Mouse (Mus musculus) lung, postnatal 0 days (tissue): ENCODE results near the gene Tmem214. TPM values are rescaled to one million over a fixed set of nuclear protein-coding genes. Genes with fewer than 3 reads are reported as not detected.

Experiments used
- ATAC-seq: fragments of 200-750 bp; cut with Nextera tagmentation; 2 replicates; pipeline ENCODE4 v1.8.0; 2017; ENCODE audit warnings: moderate library complexity
- DNase-seq: peaks from one replicate; pipeline ENCODE4 v3.0.0-alpha.2; 2016; ENCODE audit warnings: low spot score
- H3K27ac ChIP-seq: fragments of 300-500 bp; sonication (generic); 2 replicates; pipeline ENCODE4 v1.5.1; 2014; ENCODE audit warnings: antibody characterized with exemption, mild to moderate bottlenecking, low read length, mixed read lengths
- H3K27me3 ChIP-seq: fragments of 300-500 bp; sonication (generic); replicated peaks from 2 replicates; pipeline ENCODE4 v1.6.1; 2014; ENCODE audit warnings: low read length, mixed read lengths; ENCODE audit not compliant: insufficient read depth
- H3K36me3 ChIP-seq: fragments of 300-500 bp; sonication (generic); 2 replicates; pipeline ENCODE4 v1.6.1; 2014; ENCODE audit warnings: low read length, mixed read lengths; ENCODE audit not compliant: insufficient read depth
- H3K4me1 ChIP-seq: fragments of 300-500 bp; sonication (generic); 2 replicates; pipeline ENCODE4 v1.6.1; 2014; ENCODE audit warnings: antibody characterized with exemption, low read depth, low read length, mixed read lengths; ENCODE audit not compliant: insufficient read depth
- H3K4me2 ChIP-seq: fragments of 300-500 bp; sonication (generic); replicated peaks from 2 replicates; pipeline ENCODE4 v1.6.1; 2014; ENCODE audit warnings: low read depth, mild to moderate bottlenecking, low read length, moderate library complexity, mixed read lengths
- H3K4me3 ChIP-seq: fragments of 300-500 bp; sonication (generic); 2 replicates; pipeline ENCODE4 v1.5.1; 2014; ENCODE audit warnings: low read depth, low read length
- H3K9ac ChIP-seq: fragments of 300-500 bp; sonication (generic); replicated peaks from 2 replicates; pipeline ENCODE4 v1.6.1; 2014; ENCODE audit warnings: low read depth, mild to moderate bottlenecking
- H3K9me3 ChIP-seq: fragments of 300-500 bp; sonication (generic); 2 replicates; pipeline ENCODE4 v1.6.1; 2016; ENCODE audit warnings: low read length, mixed read lengths
- CTCF ChIP-seq: IDR thresholded peaks from 2 replicates; pipeline ENCODE4 v1.5.1; 2016; ENCODE audit warnings: antibody characterized with exemption, mild to moderate bottlenecking
- EP300 ChIP-seq: IDR thresholded peaks from 2 replicates; pipeline ENCODE4 v1.6.1; 2016; ENCODE audit warnings: antibody characterized with exemption, mild to moderate bottlenecking, control low read depth
- WGBS: fragments of 180-500 bp; shearing (Covaris S2); extraction: QIAGEN DNeasy Blood & Tissue Kit; methylation state at CpG from one replicate; pipeline ENCODE4 v1.1.7; 2014; 5-methylcytosine and 5-hydroxymethylcytosine counted together
- polyA plus RNA-seq: library from polyadenylated mRNA; unstranded; fragments of >200 nt; fragmentation: Nextera tagmentation; extraction: Ambion mirVana; gene quantifications from 2 replicates; pipeline ENCODE4 v1.2.1, GENCODE M21; 2015

The Tmem214 gene
- polyA plus RNA-seq, 1 experiment from 2014 or later: 58.2 TPM

GRCm38 (mm10) chr5:30890375-30890774 is 22.6 kb downstream of the Tmem214 start:
- WGBS: 64% methylated on average over 7 of the region's 7 CpGs
- H3K4me3 ChIP-seq: no peak overlapping the region
- H3K4me2 ChIP-seq: no peak overlapping the region; the same call in 1 of the 2 replicates
- peaks cover 7% of the 10 kb centered on the region; the same call in 1 of the 2 replicates for H3K4me1 ChIP-seq
- no peaks in the 10 kb centered on the region for H3K9me3 ChIP-seq
- DNase-seq (peak; percentile 55), ATAC-seq (no peak)
- H3K9ac ChIP-seq: no peak overlapping the region
- peaks cover 17% of the 10 kb centered on the region for H3K36me3 ChIP-seq
- TF ChIP-seq CTCF (no peak), EP300 (no peak)
- no peaks in the 10 kb centered on the region for H3K27me3 ChIP-seq
- peak overlapping the region; percentile 43; the same call in 1 of the 2 replicates for H3K27ac ChIP-seq

GRCm38 (mm10) chr5:30901860-30902259 is 34.0 kb downstream of the Tmem214 start:
- H3K4me2 ChIP-seq: no peak overlapping the region
- DNase-seq: no peak

DNA sequence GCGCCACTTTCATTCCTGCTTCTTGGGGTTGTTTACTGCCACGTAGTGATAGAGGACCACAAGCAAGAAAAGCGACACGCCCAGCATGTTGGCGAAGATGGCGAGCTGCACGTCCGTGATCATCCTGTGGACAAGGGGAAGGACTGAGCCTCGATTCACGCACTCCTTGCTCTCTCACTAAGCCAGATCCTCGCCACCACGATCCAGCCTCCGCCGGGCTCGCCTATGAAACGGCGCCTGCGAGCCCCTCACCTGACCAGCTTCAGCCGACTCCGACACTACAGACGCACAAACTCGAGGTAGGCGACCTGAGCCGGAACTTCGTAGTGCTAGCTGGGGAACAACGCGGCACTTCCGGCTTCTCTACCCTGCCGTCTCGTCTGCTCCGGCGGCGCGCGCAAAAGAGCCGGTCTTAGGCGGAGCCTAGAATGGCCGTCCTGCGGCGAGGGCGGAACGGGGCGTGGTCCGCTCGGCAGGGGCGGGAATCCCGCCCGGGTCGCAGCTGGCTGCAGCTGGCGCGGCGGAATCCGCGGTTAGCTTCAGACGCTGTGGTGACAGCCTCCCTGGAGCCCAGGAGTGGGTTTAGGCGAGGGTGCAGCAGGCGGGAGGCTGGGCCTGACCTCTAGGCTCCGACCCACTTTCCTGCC is 39.7 kb downstream of the Tmem214 start, which contains the start of gene Ost4:
Gene Ost4 (minus strand): TSS at position 376 of the 647 bp plus-strand sequence.
- no peaks in the 10 kb centered on the region for H3K27me3 ChIP-seq
- DNase-seq: peak; percentile 98
- H3K36me3 ChIP-seq: peaks cover 13% of the 10 kb centered on the region; the same call in 1 of the 2 replicates
- peak within 1 kb of the TSS; percentile 68 for H3K9ac ChIP-seq
- WGBS: 0% methylated on average over 43 of the region's 58 CpGs
- peak within 1 kb of the TSS; percentile 93 for H3K27ac ChIP-seq
- H3K9me3 ChIP-seq: no peaks in the 10 kb centered on the region
- TF ChIP-seq EP300 (no peak), CTCF (no peak)
- peak; percentile 97 for ATAC-seq
- H3K4me2 ChIP-seq: peak within 1 kb of the TSS; percentile 83
- H3K4me1 ChIP-seq: peaks cover 7% of the 10 kb centered on the region
- peak within 1 kb of the TSS; percentile 73 for H3K4me3 ChIP-seq

More at GRCm38 (mm10) chr5:30901860-30902259, 34.0 kb downstream of the Tmem214 start:
- WGBS: 89% methylated on average over 5 of the region's 5 CpGs
- no peak for ATAC-seq
- H3K36me3 ChIP-seq: peaks cover 13% of the 10 kb centered on the region; the same call in 1 of the 2 replicates
- no peak overlapping the region for H3K9ac ChIP-seq
- H3K9me3 ChIP-seq: no peaks in the 10 kb centered on the region
- H3K4me3 ChIP-seq: no peak overlapping the region
- no peaks in the 10 kb centered on the region for H3K4me1 ChIP-seq
- H3K27me3 ChIP-seq: no peaks in the 10 kb centered on the region
- no peak overlapping the region for H3K27ac ChIP-seq
- no peak for TF ChIP-seq CTCF
- TF ChIP-seq EP300: no peak

DNA sequence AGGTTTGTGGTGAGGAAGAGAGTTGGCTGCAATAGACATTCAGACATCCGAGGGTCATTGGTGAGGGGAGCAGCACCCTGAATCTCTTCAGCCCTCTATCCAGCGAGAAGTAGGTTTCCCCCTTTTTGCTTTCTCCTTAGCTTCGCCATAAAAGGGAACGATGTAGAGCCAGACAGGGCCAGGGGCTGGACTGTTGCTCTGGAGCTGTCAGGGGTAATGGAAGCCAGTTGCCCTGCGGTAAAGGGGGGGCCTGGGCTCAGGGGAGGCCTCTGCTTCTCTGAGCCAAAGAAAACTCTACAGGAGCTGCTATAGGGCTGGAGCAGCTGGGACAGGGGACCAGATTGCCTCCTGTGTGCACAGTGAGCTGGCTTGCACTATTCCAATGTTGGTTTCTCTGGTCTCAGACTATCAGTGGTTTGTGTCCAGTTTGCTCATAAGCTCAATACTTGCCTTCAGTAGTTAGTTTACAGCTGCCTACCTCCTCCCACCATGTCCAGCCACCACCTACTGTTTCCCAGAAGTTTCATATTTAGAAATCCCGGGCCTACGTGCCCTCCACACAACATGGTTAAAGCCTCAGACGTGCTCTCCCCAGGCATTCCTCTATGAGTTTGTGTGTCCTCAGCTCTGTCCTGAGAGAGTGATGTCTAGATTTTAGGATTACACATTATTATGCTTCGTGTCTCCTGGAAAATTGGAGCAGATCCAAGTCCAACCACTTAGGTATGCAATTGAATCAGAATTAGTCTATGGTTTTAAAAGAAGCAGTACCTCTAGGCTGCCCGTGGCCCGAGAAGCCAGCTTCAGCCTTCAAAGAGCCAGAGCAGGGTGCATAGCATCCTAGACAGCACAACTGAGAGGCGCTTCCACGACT is 40.9 kb downstream of the Tmem214 start:
- Histone ChIP-seq H3K27me3 (no peaks in the 10 kb centered on the region), H3K4me1 (peaks cover 11% of the 10 kb centered on the region), H3K4me3 (0 out of 2 replicates have a peak overlapping the region, but pooled peaks have one; percentile 73), H3K4me2 (peak overlapping the region; percentile 83), H3K9ac (no peak overlapping the region), H3K27ac (peak overlapping the region; percentile 93), H3K36me3 (peaks cover 13% of the 10 kb centered on the region; the same call in 1 of the 2 replicates), H3K9me3 (no peaks in the 10 kb centered on the region)
- WGBS: 37% methylated on average over 13 of the region's 13 CpGs
- ATAC-seq (peak; percentile 18), DNase-seq (peak; percentile 60)
- TF ChIP-seq EP300: no peak
- TF ChIP-seq CTCF: no peak

DNA sequence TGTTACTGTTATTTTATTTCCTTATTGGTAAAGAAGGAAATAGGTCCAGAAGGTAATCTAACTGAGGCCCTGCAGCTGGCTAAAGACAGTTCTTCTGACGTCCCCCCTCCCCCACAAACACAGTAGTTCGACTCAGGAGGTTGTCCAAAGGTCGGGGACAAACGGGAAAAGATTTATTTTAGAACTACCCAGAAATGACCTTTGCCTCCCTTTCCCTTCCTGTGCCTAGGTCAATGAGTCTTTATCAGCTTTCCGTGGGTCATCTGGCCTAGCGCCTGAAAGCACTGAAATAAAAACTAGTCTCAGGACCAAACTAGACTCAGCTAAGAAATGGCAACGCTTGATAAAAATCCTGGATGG is 41.5 kb downstream of the Tmem214 start:
- H3K36me3 ChIP-seq: peaks cover 7% of the 10 kb centered on the region; the same call in 1 of the 2 replicates
- H3K9me3 ChIP-seq: no peaks in the 10 kb centered on the region
- peaks cover 11% of the 10 kb centered on the region for H3K4me1 ChIP-seq
- no peak for TF ChIP-seq CTCF
- TF ChIP-seq EP300: no peak
- H3K4me3 ChIP-seq: no peak overlapping the region
- 28% methylated on average over 7 of the region's 7 CpGs for WGBS
- no peaks in the 10 kb centered on the region for H3K27me3 ChIP-seq
- ATAC-seq (no peak), DNase-seq (peak; percentile 35)
- H3K4me2 ChIP-seq: no peak overlapping the region
- peak overlapping the region; percentile 93 for H3K27ac ChIP-seq
- no peak overlapping the region for H3K9ac ChIP-seq

GRCm38 (mm10) chr5:30909863-30910262 is 42.1 kb downstream of the Tmem214 start:
- WGBS: 82% methylated on average over 7 of the region's 7 CpGs
- TF ChIP-seq CTCF: no peak
- TF ChIP-seq EP300: no peak
- peaks cover 11% of the 10 kb centered on the region for H3K4me1 ChIP-seq
- no peak overlapping the region for H3K4me2 ChIP-seq
- H3K27ac ChIP-seq: peak overlapping the region; percentile 93; the same call in 1 of the 2 replicates
- no peak overlapping the region for H3K9ac ChIP-seq
- no peak for DNase-seq
- H3K4me3 ChIP-seq: no peak overlapping the region
- ATAC-seq: no peak
- H3K27me3 ChIP-seq: no peaks in the 10 kb centered on the region
- 0 out of 2 replicates have a peak, but pooled peaks cover under 1% of the 10 kb centered on the region for H3K36me3 ChIP-seq
- H3K9me3 ChIP-seq: no peaks in the 10 kb centered on the region
